Mouse (Mus musculus): ENCODE measurements around the gene Fam234b.

DNA sequence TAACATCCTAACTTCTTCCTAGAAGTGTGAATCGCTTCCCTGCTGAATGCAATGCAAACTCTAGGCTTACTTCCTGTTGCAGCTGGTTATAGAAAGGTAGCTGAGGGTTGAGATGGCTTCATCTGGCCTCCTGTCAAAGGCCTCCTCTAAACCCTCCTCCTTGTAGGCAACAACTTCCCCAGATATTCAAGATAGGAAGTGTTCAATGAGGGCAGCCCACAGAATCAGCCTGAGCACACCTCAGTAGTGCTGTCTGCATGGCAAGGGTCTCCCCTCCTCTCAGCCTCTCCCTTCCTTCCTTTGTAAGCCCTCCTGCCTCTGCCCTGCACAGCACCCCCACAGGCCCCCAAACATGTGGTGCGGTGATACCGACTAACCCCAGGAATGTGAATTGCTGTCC is 38.0 kb downstream of the Fam234b start:
- no peak for TF ChIP-seq CTCF (IDR thresholded peaks at IDR 0.05; ENCODE audit: low read depth, low read length)
- no peak for TF ChIP-seq EP300 (IDR thresholded peaks at IDR 0.05; ENCODE audit: insufficient read depth, low read depth, low read length)
